Mouse (Mus musculus): ENCODE data around the gene Pkm. TPM values are rescaled to one million over a fixed set of nuclear protein-coding genes. Genes with fewer than 3 reads are reported as not detected.

The Pkm gene
- polyA plus RNA-seq (2017; shearing (Covaris generic)), result 100 to 1,000 TPM; 694 to 839 TPM

GRCm38 (mm10) chr9:59655958-59656634 lies at the start of gene Pkm:
TSS of gene Pkm (plus strand) at chr9:59656368.
- ATAC-seq, result peak; percentile 73

- no peak for ATAC-seq
These were observed 45.2 kb upstream of the Pkm start for GRCm38 (mm10) chr9:59610950-59611349.

GRCm38 (mm10) chr9:59615797-59616196 lies 40.4 kb upstream of the Pkm start:
- no peak for ATAC-seq

- ATAC-seq, result peak; percentile 95
These were observed 39.4 kb upstream of the Pkm start, which contains the start of gene Parp6 for GRCm38 (mm10) chr9:59616622-59617306. TSS of gene Parp6 (plus strand) at chr9:59617284.

- peak; percentile 18 for ATAC-seq
These were observed 38.7 kb upstream of the Pkm start for GRCm38 (mm10) chr9:59617307-59617973.

GRCm38 (mm10) chr9:59638372-59638771 lies 17.8 kb upstream of the Pkm start:
- no peak for ATAC-seq

- ATAC-seq, result no peak
These were observed 16.2 kb upstream of the Pkm start for GRCm38 (mm10) chr9:59639936-59640335.

GRCm38 (mm10) chr9:59641320-59641719 lies 14.8 kb upstream of the Pkm start:
- no peak for ATAC-seq

- ATAC-seq, result no peak
These were observed 6.3 kb upstream of the Pkm start for GRCm38 (mm10) chr9:59649911-59650310.

- ATAC-seq, result no peak
These were observed 2.8 kb upstream of the Pkm start for GRCm38 (mm10) chr9:59653371-59653770.

- no peak for ATAC-seq
These were observed 1.7 kb upstream of the Pkm start for GRCm38 (mm10) chr9:59654450-59654983.

- no peak for ATAC-seq
These were observed 758 bp downstream of the Pkm start for GRCm38 (mm10) chr9:59656635-59657617.

GRCm38 (mm10) chr9:59658146-59658545 lies 2.0 kb downstream of the Pkm start:
- ATAC-seq, result no peak

GRCm38 (mm10) chr9:59659036-59660026 lies 3.2 kb downstream of the Pkm start:
- ATAC-seq, result peak; percentile 58

GRCm38 (mm10) chr9:59660421-59660820 lies 4.3 kb downstream of the Pkm start:
- ATAC-seq, result no peak

GRCm38 (mm10) chr9:59661298-59661975 lies 5.3 kb downstream of the Pkm start:
- ATAC-seq, result no peak

GRCm38 (mm10) chr9:59663226-59663625 lies 7.1 kb downstream of the Pkm start:
- no peak for ATAC-seq

GRCm38 (mm10) chr9:59663957-59664356 lies 7.8 kb downstream of the Pkm start:
- ATAC-seq, result no peak

- ATAC-seq, result no peak
These were observed 8.6 kb downstream of the Pkm start for GRCm38 (mm10) chr9:59664664-59665256.

- no peak for ATAC-seq
These were observed 9.8 kb downstream of the Pkm start for GRCm38 (mm10) chr9:59666016-59666415.

All from activated CD4-positive, CD25-positive, alpha-beta regulatory T cell, adult 4 months (primary cell).